Mouse (Mus musculus) brain, embryonic 18.5 days (tissue): Measurements from ENCODE around the gene Adra1b.

Experiments used
- DNase-seq: peaks from one replicate; pipeline ENCODE4 v3.0.0-alpha.2; 2012; ENCODE audit warnings: low read depth, low spot score

Adra1b gene

GRCm38 (mm10) chr11:43895323-43895722 lies 5.7 kb downstream of the Adra1b start:
- no peak for DNase-seq

GRCm38 (mm10) chr11:43892546-43892945 lies 8.5 kb downstream of the Adra1b start:
- DNase-seq = no peak

- DNase-seq = no peak
These were observed 9.6 kb downstream of the Adra1b start for GRCm38 (mm10) chr11:43891457-43891856.

- no peak for DNase-seq
These were observed 11.6 kb downstream of the Adra1b start for GRCm38 (mm10) chr11:43889208-43889915.

- no peak for DNase-seq
These were observed 12.3 kb downstream of the Adra1b start for GRCm38 (mm10) chr11:43888736-43889135.

GRCm38 (mm10) chr11:43887597-43887996 lies 13.4 kb downstream of the Adra1b start:
- no peak for DNase-seq

- DNase-seq = no peak
These were observed 16.5 kb downstream of the Adra1b start for GRCm38 (mm10) chr11:43884521-43884920.

GRCm38 (mm10) chr11:43883641-43884181 lies 17.3 kb downstream of the Adra1b start:
- no peak for DNase-seq

GRCm38 (mm10) chr11:43877211-43877610 lies 23.8 kb downstream of the Adra1b start:
- no peak for DNase-seq

- no peak for DNase-seq
These were observed 33.2 kb downstream of the Adra1b start for GRCm38 (mm10) chr11:43867721-43868281.

GRCm38 (mm10) chr11:43865298-43866165 lies 35.5 kb downstream of the Adra1b start:
- DNase-seq = no peak

GRCm38 (mm10) chr11:43853046-43853445 lies 48.0 kb downstream of the Adra1b start:
- DNase-seq = no peak

GRCm38 (mm10) chr11:43848056-43848455 lies 53.0 kb downstream of the Adra1b start:
- no peak for DNase-seq

- DNase-seq = no peak
These were observed 59.4 kb downstream of the Adra1b start for GRCm38 (mm10) chr11:43841596-43841995.

GRCm38 (mm10) chr11:43840491-43840890 lies 60.5 kb downstream of the Adra1b start:
- DNase-seq = no peak

- DNase-seq = no peak
These were observed 64.9 kb downstream of the Adra1b start for GRCm38 (mm10) chr11:43835880-43836740.

- no peak for DNase-seq
These were observed 65.6 kb downstream of the Adra1b start for GRCm38 (mm10) chr11:43835456-43835855.

GRCm38 (mm10) chr11:43834531-43834930 lies 66.5 kb downstream of the Adra1b start:
- DNase-seq = no peak

GRCm38 (mm10) chr11:43831530-43831929 lies 69.5 kb downstream of the Adra1b start:
- DNase-seq = no peak

GRCm38 (mm10) chr11:43826769-43827168 lies 74.2 kb downstream of the Adra1b start:
- no peak for DNase-seq

- DNase-seq = no peak
These were observed 77.7 kb downstream of the Adra1b start for GRCm38 (mm10) chr11:43823349-43823748.
